Mouse (Mus musculus): ENCODE measurements around the gene Onecut3.

The Onecut3 gene

DNA sequence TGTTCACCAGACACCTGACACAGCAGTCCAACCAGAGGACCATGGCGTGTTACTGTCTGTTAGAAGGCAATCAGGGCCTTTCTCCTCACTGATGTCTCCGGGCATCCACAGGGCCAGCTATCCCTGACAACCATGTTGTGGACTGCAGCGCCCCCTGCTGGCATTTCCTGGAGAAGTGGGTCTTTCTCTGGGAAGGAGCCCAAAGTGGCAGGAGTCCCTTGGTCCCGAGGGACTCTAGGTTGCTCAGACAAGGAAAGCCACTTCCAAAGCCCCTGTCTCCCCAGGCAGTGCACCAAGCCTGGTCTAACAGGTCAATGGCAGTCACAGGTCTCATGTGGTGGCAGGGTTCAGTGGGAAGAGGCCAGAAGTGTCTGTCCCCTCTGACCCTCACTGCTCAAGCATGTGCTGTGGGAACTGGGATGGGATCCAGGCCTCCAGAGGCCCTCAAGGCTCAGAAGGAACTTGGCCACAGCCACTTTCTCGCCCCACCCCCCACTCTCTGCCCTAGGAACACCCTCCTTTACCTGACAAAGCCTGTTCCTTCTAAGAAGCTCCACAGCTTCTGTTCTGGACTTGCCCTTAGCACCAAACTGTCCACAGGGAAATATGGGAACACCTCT is 62.8 kb downstream of the Onecut3 start:
- DNase-seq, result peak; percentile 90 to 93

DNA sequence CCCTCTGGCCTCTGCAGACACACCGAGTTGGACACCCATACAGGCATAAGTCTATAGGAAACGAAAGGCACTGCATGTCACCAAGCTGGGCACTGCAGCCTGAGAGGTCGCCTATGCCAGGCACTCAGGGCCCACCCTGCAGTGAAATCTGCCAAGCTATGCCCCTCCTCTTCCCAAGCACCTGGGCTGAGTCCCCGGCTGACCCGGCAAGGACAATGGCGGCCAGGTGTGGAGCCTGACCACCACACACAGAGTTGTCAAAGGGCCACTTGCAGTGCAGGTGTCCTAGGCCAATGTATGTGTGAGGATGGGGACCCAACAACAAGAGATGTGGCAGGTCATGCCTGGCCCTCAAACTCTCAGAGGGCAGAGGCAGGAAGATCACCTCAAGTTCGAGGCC is 64.8 kb downstream of the Onecut3 start:
- DNase-seq, result no peak

GRCm38 (mm10) chr10:80560621-80561020 is 66.0 kb downstream of the Onecut3 start:
- peak; percentile 37 to 69 for DNase-seq

- peak; percentile 96 to 97 for DNase-seq
Observed at GRCm38 (mm10) chr10:80561116-80561944, 66.7 kb downstream of the Onecut3 start, which contains the start of gene Rexo1. Gene Rexo1, minus strand, starts transcription at chr10:80561560.

DNA sequence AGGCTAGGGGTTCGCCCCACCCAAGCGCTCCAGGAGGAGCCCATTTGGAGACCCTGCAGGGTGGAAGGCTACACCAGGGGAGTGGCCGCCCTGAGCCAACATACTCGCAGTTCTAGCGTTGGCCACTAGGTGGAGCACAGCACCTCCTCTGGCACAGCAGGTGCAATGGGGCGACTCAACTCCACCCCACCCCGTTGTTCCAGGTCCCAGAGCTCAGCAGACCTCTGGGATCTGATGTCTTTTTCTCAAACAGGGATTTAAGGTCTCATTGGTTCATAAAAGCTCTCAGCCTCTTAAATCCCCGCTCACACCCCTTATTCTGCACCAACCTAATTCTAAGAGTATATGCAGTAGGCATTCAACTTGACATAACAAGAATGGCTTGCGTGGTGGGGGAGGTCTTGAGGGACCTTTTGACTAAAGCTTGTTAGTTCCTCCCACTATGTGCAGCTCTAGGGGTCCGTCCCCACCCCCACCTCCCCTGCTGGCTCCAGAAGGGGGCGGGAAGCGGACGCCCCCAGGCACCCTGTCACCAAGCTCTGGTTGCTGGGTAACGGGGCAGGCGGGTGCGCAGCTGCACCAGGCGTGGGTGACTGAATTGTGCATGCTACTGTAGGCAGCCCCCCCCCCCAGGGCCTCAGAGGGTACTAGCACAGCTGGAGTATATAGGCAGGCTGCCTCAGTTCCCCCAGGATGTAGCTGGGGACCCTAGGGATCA is 71.9 kb downstream of the Onecut3 start:
- DNase-seq, result peak; percentile 85 to 93

Data from kidney, postnatal 25 days (tissue).